Mouse (Mus musculus) neural tube, embryonic 12.5 days (tissue): ENCODE measurements around the gene Fnd3c2. TPM values are rescaled to one million over a fixed set of nuclear protein-coding genes. Genes with fewer than 3 reads are reported as not detected.

Experiments
- ATAC-seq: fragments of 200-750 bp; cut with Nextera tagmentation; 2 replicates; pipeline ENCODE4 v1.8.0; 2017; ENCODE audit warnings: low read depth, mild to moderate bottlenecking, moderate TSS enrichment, moderate library complexity; ENCODE audit not compliant: low FRiP score
- H3K27ac ChIP-seq: fragments of 300-500 bp; sonication (generic); 2 replicates; pipeline ENCODE4 v1.5.1; 2016
- H3K27me3 ChIP-seq: fragments of 300-500 bp; sonication (generic); replicated peaks from 2 replicates; pipeline ENCODE4 v1.6.1; 2016; ENCODE audit warnings: mild to moderate bottlenecking
- H3K36me3 ChIP-seq: fragments of 300-500 bp; sonication (generic); 2 replicates; pipeline ENCODE4 v1.6.1; 2016; ENCODE audit warnings: mild to moderate bottlenecking
- H3K4me1 ChIP-seq: fragments of 300-500 bp; sonication (generic); 2 replicates; pipeline ENCODE4 v1.6.1; 2016
- H3K4me2 ChIP-seq: fragments of 300-500 bp; sonication (generic); replicated peaks from 2 replicates; pipeline ENCODE4 v1.6.1; 2016; ENCODE audit warnings: mild to moderate bottlenecking
- H3K4me3 ChIP-seq: fragments of 300-500 bp; sonication (generic); 2 replicates; pipeline ENCODE4 v1.5.1; 2016
- H3K9ac ChIP-seq: fragments of 300-500 bp; sonication (generic); 2 replicates; pipeline ENCODE4 v1.6.1; 2016; ENCODE audit warnings: mild to moderate bottlenecking
- H3K9me3 ChIP-seq: fragments of 300-500 bp; sonication (generic); 2 replicates; pipeline ENCODE4 v1.6.1; 2016; ENCODE audit warnings: mild to moderate bottlenecking
- WGBS: fragments of 180-500 bp; shearing (Covaris S2); methylation state at CpG from one replicate; pipeline ENCODE4 v1.1.7; 2016; 5-methylcytosine and 5-hydroxymethylcytosine counted together
- polyA plus RNA-seq: library from polyadenylated mRNA; unstranded; fragments of >200 nt; fragmentation: Nextera tagmentation; extraction: Ambion mirVana; gene quantifications from 2 replicates; pipeline ENCODE4 v1.2.1, GENCODE M21; 2016

The Fnd3c2 gene
- polyA plus RNA-seq, 1 experiment from 2014 or later = not detected

GRCm38 (mm10) chrX:106185706-106186105, 69.5 kb downstream of the Fnd3c2 start:
- WGBS = 1% methylated on average over 5 of the region's 5 CpGs
- H3K36me3 ChIP-seq = no peaks in the 10 kb centered on the region
- H3K27me3 ChIP-seq = no peaks in the 10 kb centered on the region
- peak overlapping the region; percentile 15; the same call in 1 of the 2 replicates for H3K27ac ChIP-seq
- no peaks in the 10 kb centered on the region; the same call in 1 of the 2 replicates for H3K4me1 ChIP-seq
- no peak overlapping the region for H3K4me3 ChIP-seq
- no peaks in the 10 kb centered on the region for H3K9me3 ChIP-seq
- no peak overlapping the region; the same call in 1 of the 2 replicates for H3K9ac ChIP-seq
- H3K4me2 ChIP-seq = peak overlapping the region; percentile 47
- peak; percentile 32 for ATAC-seq

Other genes starting within 250 kb of the Fnd3c2 start
- gene Magt1, start 243.5 kb downstream of the Fnd3c2 start, polyA plus RNA-seq = 38.5 and 39.0 TPM in 2 replicates
- 319 and 331 TPM in 2 replicates for gene Cox7b, start 239.7 kb downstream of the Fnd3c2 start, polyA plus RNA-seq
- gene Atp7a, start 228.1 kb downstream of the Fnd3c2 start, polyA plus RNA-seq = 24.3 and 25.1 TPM in 2 replicates
- 0.27 and 0.45 TPM in 2 replicates for gene Tlr13, start 112.2 kb downstream of the Fnd3c2 start, polyA plus RNA-seq
- 310 and 332 TPM in 2 replicates for gene Pgk1, start 68.3 kb downstream of the Fnd3c2 start, polyA plus RNA-seq
- gene Taf9b, start 34.2 kb downstream of the Fnd3c2 start, polyA plus RNA-seq = 12.0 and 13.2 TPM in 2 replicates
- gene Fndc3c1, start 230.0 kb upstream of the Fnd3c2 start, polyA plus RNA-seq = 12.0 and 13.4 TPM in 2 replicates